Mouse (Mus musculus): ENCODE results near the gene Thada. TPM values are rescaled to one million over a fixed set of nuclear protein-coding genes. Genes with fewer than 3 reads are reported as not detected.

Thada gene
- polyA plus RNA-seq, 1 experiment = 6.0 TPM

- DNase-seq (ENCODE audit: low spot score) = peak; percentile 65
Measured at GRCm38 (mm10) chr17:84185581-84186450, 280.2 kb downstream of the Thada start.

GRCm38 (mm10) chr17:84185011-84185411, 281.0 kb downstream of the Thada start:
- DNase-seq (ENCODE audit: low spot score) = peak; percentile 21

GRCm38 (mm10) chr17:84183291-84183781, 282.7 kb downstream of the Thada start:
- peak; percentile 82 for DNase-seq (ENCODE audit: low spot score)

GRCm38 (mm10) chr17:84182311-84183271, 283.4 kb downstream of the Thada start:
- peak; percentile 38 for DNase-seq (ENCODE audit: low spot score)

GRCm38 (mm10) chr17:84181502-84182310, 284.3 kb downstream of the Thada start:
- peak; percentile 33 for DNase-seq (ENCODE audit: low spot score)

GRCm38 (mm10) chr17:84180715-84181501, 285.1 kb downstream of the Thada start:
- DNase-seq (ENCODE audit: low spot score) = peak; percentile 56

GRCm38 (mm10) chr17:84179973-84180365, 286.0 kb downstream of the Thada start:
- DNase-seq (ENCODE audit: low spot score) = peak; percentile 16

GRCm38 (mm10) chr17:84179026-84179972, 286.7 kb downstream of the Thada start:
- DNase-seq (ENCODE audit: low spot score) = peak; percentile 15

- DNase-seq (ENCODE audit: low spot score) = peak; percentile 31
Measured at GRCm38 (mm10) chr17:84177481-84177880, 288.5 kb downstream of the Thada start.

GRCm38 (mm10) chr17:84176446-84176845, 289.6 kb downstream of the Thada start:
- peak; percentile 4 for DNase-seq (ENCODE audit: low spot score)

- DNase-seq (ENCODE audit: low spot score) = peak; percentile 16
Measured at GRCm38 (mm10) chr17:84175196-84175595, 290.8 kb downstream of the Thada start.

- DNase-seq (ENCODE audit: low spot score) = peak; percentile 6
Measured at GRCm38 (mm10) chr17:84167377-84167776, 298.6 kb downstream of the Thada start.

GRCm38 (mm10) chr17:84166135-84166860, 299.7 kb downstream of the Thada start:
- peak; percentile 12 for DNase-seq (ENCODE audit: low spot score)

GRCm38 (mm10) chr17:84165735-84166134, 300.3 kb downstream of the Thada start:
- DNase-seq (ENCODE audit: low spot score) = no peak

- peak; percentile 14 for DNase-seq (ENCODE audit: low spot score)
Measured at GRCm38 (mm10) chr17:84164146-84164545, 301.9 kb downstream of the Thada start.

- peak; percentile 17 for DNase-seq (ENCODE audit: low spot score)
Measured at GRCm38 (mm10) chr17:84163066-84163785, 302.8 kb downstream of the Thada start.

- DNase-seq (ENCODE audit: low spot score) = peak; percentile 12
Measured at GRCm38 (mm10) chr17:84162211-84162760, 303.7 kb downstream of the Thada start.
